Mouse (Mus musculus) erythroblast, embryonic 14.5 days (primary cell): ENCODE data around the gene Olfr1234.

Experiments
- GATA1 ChIP-seq: IDR thresholded peaks from 2 replicates; pipeline ENCODE4 v1.6.1; 2012; ENCODE audit warnings: low read length, inconsistent platforms, mixed read lengths
- TAL1 ChIP-seq: IDR thresholded peaks from 3 replicates; pipeline ENCODE4 v1.6.1; 2012; ENCODE audit warnings: low read length, inconsistent platforms, mixed read lengths

- TF ChIP-seq GATA1 (no peak), TAL1 (no peak)
These were observed at the start of gene Olfr1234 for GRCm38 (mm10) chr2:89364765-89365164.
